Mouse (Mus musculus) splenic B cell, adult 2 months (primary cell): ENCODE results near the gene Rab32.
"Not testable (repeated sequence)": the region's sequence is repeated elsewhere in the genome, so short reads cannot be mapped to it uniquely, and the experiment has no call there.

Source experiments
- DNase-seq: peaks from one replicate; pipeline ENCODE4 v3.0.0-alpha.2; 2011; ENCODE audit warnings: low read depth, low spot score
- H3K27me3 ChIP-seq: 2 replicates; pipeline ENCODE4 v1.6.1; 2012; ENCODE audit warnings: mild to moderate bottlenecking, low read length, moderate library complexity, mixed read lengths; ENCODE audit not compliant: control insufficient read depth, poor library complexity, insufficient read depth, severe bottlenecking
- H3K36me3 ChIP-seq: 2 replicates; pipeline ENCODE4 v1.6.1; 2012; ENCODE audit warnings: mild to moderate bottlenecking, low read length, moderate library complexity, mixed read lengths; ENCODE audit not compliant: control insufficient read depth, poor library complexity, insufficient read depth, severe bottlenecking

Gene Rab32

GRCm38 (mm10) chr10:10557570-10558336, at the start of gene Rab32:
Rab32 (minus strand) TSS chr10:10558265.
- peak; percentile 83 for DNase-seq
- no peaks in the 10 kb centered on the region for H3K36me3 ChIP-seq
- H3K27me3 ChIP-seq = no peaks in the 10 kb centered on the region

GRCm38 (mm10) chr10:10600771-10601170, 42.7 kb upstream of the Rab32 start:
- no peaks in the 10 kb centered on the region for H3K36me3 ChIP-seq
- H3K27me3 ChIP-seq = no peaks in the 10 kb centered on the region
- no peak for DNase-seq

GRCm38 (mm10) chr10:10597495-10597894, 39.4 kb upstream of the Rab32 start:
- H3K27me3 ChIP-seq, H3K36me3 ChIP-seq, DNase-seq: not testable (repeated sequence)

GRCm38 (mm10) chr10:10580811-10581210, 22.7 kb upstream of the Rab32 start:
- Histone ChIP-seq H3K27me3 (no peaks in the 10 kb centered on the region), H3K36me3 (no peaks in the 10 kb centered on the region)
- no peak for DNase-seq

GRCm38 (mm10) chr10:10579821-10580220, 21.8 kb upstream of the Rab32 start:
- no peak for DNase-seq
- Histone ChIP-seq H3K36me3 (no peaks in the 10 kb centered on the region), H3K27me3 (no peaks in the 10 kb centered on the region)

GRCm38 (mm10) chr10:10558337-10558711, 259 bp upstream of the Rab32 start:
- Histone ChIP-seq H3K36me3 (no peaks in the 10 kb centered on the region), H3K27me3 (no peaks in the 10 kb centered on the region)
- DNase-seq = no peak

GRCm38 (mm10) chr10:10557085-10557484, 980 bp downstream of the Rab32 start:
- no peak for DNase-seq
- Histone ChIP-seq H3K36me3 (no peaks in the 10 kb centered on the region), H3K27me3 (no peaks in the 10 kb centered on the region)

GRCm38 (mm10) chr10:10555676-10556075, 2.4 kb downstream of the Rab32 start:
- H3K27me3 ChIP-seq = no peaks in the 10 kb centered on the region
- H3K36me3 ChIP-seq = no peaks in the 10 kb centered on the region
- no peak for DNase-seq

GRCm38 (mm10) chr10:10555221-10555620, 2.8 kb downstream of the Rab32 start:
- no peaks in the 10 kb centered on the region for H3K27me3 ChIP-seq
- no peak for DNase-seq

GRCm38 (mm10) chr10:10550134-10550533, 7.9 kb downstream of the Rab32 start:
- no peak for DNase-seq
- Histone ChIP-seq H3K27me3 (no peaks in the 10 kb centered on the region), H3K36me3 (no peaks in the 10 kb centered on the region)

More at GRCm38 (mm10) chr10:10555221-10555620, 2.8 kb downstream of the Rab32 start:
- H3K36me3 ChIP-seq = no peaks in the 10 kb centered on the region

- no peak for DNase-seq
- H3K36me3 ChIP-seq = no peaks in the 10 kb centered on the region
Observed at GRCm38 (mm10) chr10:10546623-10547022, 11.4 kb downstream of the Rab32 start.

GRCm38 (mm10) chr10:10544955-10545354, 13.1 kb downstream of the Rab32 start:
- DNase-seq = no peak
- H3K36me3 ChIP-seq = no peaks in the 10 kb centered on the region
- H3K27me3 ChIP-seq = no peaks in the 10 kb centered on the region

More at GRCm38 (mm10) chr10:10546623-10547022, 11.4 kb downstream of the Rab32 start:
- H3K27me3 ChIP-seq = no peaks in the 10 kb centered on the region
